Mouse (Mus musculus) liver, adult (tissue): Measurements from ENCODE around the gene Tcp11l1.

ENCODE experiments used
- GATA4 ChIP-seq: IDR thresholded peaks from 2 replicates; pipeline ENCODE4 v1.6.1; 2014; ENCODE audit warnings: mild to moderate bottlenecking, low read length; ENCODE audit not compliant: insufficient replicate concordance

The Tcp11l1 gene

GRCm38 (mm10) chr2:104727369-104727768 lies 15.4 kb upstream of the Tcp11l1 start:
- TF ChIP-seq GATA4 = no peak

- no peak for TF ChIP-seq GATA4
These were observed 10.1 kb upstream of the Tcp11l1 start for GRCm38 (mm10) chr2:104722021-104722420.

- no peak for TF ChIP-seq GATA4
These were observed 5.9 kb upstream of the Tcp11l1 start for GRCm38 (mm10) chr2:104717827-104718226.

GRCm38 (mm10) chr2:104717231-104717735 lies 5.3 kb upstream of the Tcp11l1 start:
- no peak for TF ChIP-seq GATA4

GRCm38 (mm10) chr2:104716279-104716678 lies 4.3 kb upstream of the Tcp11l1 start, which contains the start of gene Pin1rt1:
Pin1rt1 (minus strand) TSS chr2:104716379.
- TF ChIP-seq GATA4 = no peak

GRCm38 (mm10) chr2:104714254-104714691 lies 2.3 kb upstream of the Tcp11l1 start:
- no peak for TF ChIP-seq GATA4

- no peak for TF ChIP-seq GATA4
These were observed 479 bp upstream of the Tcp11l1 start for GRCm38 (mm10) chr2:104712486-104712809.

DNA sequence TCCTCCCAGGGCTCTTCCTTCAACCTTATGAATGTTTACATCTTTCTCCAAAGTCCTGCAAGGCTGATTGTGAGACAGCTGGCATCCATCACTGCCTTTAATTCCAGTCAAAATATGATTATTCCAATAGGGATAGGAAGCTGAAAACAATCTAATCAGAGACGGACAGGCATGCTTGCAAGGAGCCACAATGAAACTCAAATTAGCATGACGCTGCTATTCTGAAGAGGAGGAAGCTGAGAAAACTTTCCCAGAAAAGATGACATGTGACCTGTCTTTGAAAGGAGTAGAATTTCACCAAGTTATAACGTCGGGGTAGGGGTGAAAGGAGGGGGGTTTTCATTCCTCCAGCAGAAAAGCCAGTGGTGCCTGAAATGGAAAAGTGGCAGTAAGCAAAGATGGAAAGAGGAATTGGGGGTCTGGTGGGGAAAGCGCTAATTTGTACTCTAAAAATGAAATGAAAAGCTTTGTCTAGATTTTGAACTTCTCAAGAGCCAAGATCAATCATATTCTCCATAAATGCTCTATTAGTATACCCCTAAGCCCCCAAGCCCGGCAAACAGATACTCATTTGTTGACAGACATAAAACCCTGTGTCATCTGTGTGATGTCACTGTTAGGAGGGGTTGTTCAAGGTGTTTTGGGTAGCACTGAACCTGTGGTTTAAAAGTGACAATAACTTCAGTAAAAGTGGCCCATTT lies 1.1 kb downstream of the Tcp11l1 start:
- TF ChIP-seq GATA4 = no peak

GRCm38 (mm10) chr2:104709786-104710337 lies 2.1 kb downstream of the Tcp11l1 start:
- TF ChIP-seq GATA4 = no peak

GRCm38 (mm10) chr2:104704355-104704754 lies 7.6 kb downstream of the Tcp11l1 start:
- TF ChIP-seq GATA4 = no peak

- TF ChIP-seq GATA4 = no peak
These were observed 8.8 kb downstream of the Tcp11l1 start for GRCm38 (mm10) chr2:104703158-104703557.

DNA sequence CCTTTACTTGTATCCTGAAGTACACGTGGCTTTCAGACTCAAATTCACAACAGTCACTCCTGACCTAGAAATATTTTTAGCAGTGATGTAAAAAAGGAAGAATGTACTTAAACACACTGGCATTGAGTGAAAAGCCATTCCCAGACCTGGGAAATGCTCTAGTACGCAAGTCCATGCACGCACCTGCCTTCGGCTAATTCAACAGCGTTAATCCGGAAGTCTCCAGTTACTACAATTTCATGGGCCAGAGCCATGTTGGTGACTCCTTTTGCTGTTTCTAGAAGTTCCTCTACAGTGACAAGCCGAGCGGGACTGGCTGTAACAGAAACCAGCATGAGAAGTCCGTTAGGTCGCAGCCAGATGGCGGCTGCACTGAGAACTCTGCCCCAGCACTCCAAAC lies 12.3 kb downstream of the Tcp11l1 start:
- TF ChIP-seq GATA4 = no peak

GRCm38 (mm10) chr2:104692551-104692950 lies 19.4 kb downstream of the Tcp11l1 start:
- TF ChIP-seq GATA4 = no peak

GRCm38 (mm10) chr2:104690720-104691119 lies 21.2 kb downstream of the Tcp11l1 start:
- no peak for TF ChIP-seq GATA4

DNA sequence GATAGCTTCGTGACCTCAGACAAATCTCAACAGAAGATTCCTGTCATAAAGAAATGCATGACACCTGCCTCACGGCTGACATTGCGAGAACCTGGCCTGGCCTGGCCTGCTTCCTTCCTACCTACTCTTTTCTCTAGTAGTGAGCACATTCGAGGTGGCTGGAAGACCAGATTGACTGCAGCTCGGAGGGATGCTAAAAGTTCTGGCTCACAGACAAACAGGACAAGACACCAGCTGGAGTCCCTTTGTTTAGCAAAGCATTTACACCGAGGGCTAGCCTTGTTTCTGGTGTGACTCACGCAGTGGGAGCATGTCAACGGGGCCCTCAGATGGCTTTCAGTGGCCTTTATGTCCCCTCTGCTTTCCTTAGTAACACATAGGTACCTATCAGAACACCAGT lies 23.2 kb downstream of the Tcp11l1 start:
- TF ChIP-seq GATA4 = no peak

- no peak for TF ChIP-seq GATA4
These were observed 23.6 kb downstream of the Tcp11l1 start for GRCm38 (mm10) chr2:104688321-104688720.

DNA sequence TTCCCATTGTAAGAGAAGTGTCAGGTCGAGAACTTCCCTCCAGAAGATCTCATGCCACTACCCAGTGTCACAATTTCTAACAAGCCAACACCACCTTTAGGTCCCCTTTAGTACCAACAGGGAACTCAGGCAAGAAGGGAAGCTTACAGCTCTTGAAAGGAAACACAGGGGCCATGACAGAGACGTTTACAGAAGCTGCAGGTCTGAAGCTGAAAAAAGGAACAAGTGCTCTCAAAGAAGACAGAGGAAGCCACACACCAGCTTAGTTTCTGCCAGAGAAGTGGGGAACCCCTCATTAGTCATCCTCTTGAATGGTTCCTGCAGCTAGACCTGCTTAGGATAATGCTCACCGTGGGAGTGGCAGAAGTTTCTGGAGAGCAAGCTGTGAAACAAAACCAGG lies 24.7 kb downstream of the Tcp11l1 start:
- TF ChIP-seq GATA4 = no peak
